ENCODE assay signal across 13 mouse cellular contexts in genomic region chr4:69759596-69759995, GRCm38 (mm10).
"Had no signal": no experiment of that assay in that cellular context is flagged by ENCODE, and none has a peak within 500 bp of the region (broad histone marks: within the 10 kb centered on the region; RNA-seq: fewer than 3 reads in every experiment).

No protein-coding gene starts in this region.

- DNase-seq: lung, adult 18-20 months; lung, embryonic 14.5 days; lung, postnatal 10 days; lung, postnatal 4 days; midbrain, embryonic 14.5 days; retina, postnatal 1 day; right cerebral cortex, adult 18-20 months; right cerebral cortex, postnatal 25 days; right cerebral cortex, postnatal 4 days; spleen, adult 18-20 months; thymus, adult 2 months; thymus, postnatal 25 days; thymus, postnatal 4 days had no signal
